Mouse (Mus musculus) splenic B cell, adult 2 months (primary cell): ENCODE data around the gene Obox2.
"Not testable (repeated sequence)": the region's sequence is repeated elsewhere in the genome, so short reads cannot be mapped to it uniquely, and the experiment has no call there.

Experiments used
- DNase-seq: peaks from one replicate; pipeline ENCODE4 v3.0.0-alpha.2; 2011; ENCODE audit warnings: low read depth, low spot score
- H3K27me3 ChIP-seq: 2 replicates; pipeline ENCODE4 v1.6.1; 2012; ENCODE audit warnings: mild to moderate bottlenecking, low read length, moderate library complexity, mixed read lengths; ENCODE audit not compliant: control insufficient read depth, poor library complexity, insufficient read depth, severe bottlenecking
- H3K36me3 ChIP-seq: 2 replicates; pipeline ENCODE4 v1.6.1; 2012; ENCODE audit warnings: mild to moderate bottlenecking, low read length, moderate library complexity, mixed read lengths; ENCODE audit not compliant: control insufficient read depth, poor library complexity, insufficient read depth, severe bottlenecking

The Obox2 gene

DNA sequence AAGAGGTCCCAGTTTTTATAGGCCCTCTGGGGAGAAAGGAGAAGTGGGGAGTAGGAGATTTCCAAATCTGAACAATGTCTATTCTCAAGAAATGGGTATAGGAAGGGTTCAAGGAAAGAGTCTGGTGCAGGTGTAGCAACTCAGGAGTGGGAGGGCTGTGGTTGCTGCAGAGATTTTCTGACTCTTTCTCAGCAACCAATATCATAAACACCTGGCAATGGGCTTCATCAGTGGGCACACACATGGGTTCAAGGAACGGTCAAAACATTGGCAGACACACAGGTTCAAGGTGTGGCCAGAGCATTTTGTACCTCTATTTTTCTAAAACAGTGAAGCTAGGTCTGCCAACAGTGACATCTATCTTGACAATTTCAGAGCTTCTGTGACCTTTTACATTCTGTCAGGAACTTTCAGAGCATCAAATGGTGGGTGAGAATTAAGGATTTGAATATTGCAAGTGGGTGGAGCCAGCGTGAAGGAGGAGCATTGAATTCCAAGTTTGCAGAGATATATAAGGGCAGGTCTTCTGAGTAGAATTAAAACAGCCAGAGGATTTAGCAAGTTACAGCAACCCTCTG lies at the start of gene Obox2, which contains the start of gene Obox1:
Obox2 (plus strand) TSS at position 301 of the 578 bp plus-strand sequence.
Obox1 (plus strand) TSS at position 528 of the 578 bp plus-strand sequence.
- not testable (repeated sequence) for H3K27me3 ChIP-seq, DNase-seq, H3K36me3 ChIP-seq

GRCm38 (mm10) chr7:15399147-15399874 lies 10.8 kb downstream of the Obox2 start:
- not testable (repeated sequence) for H3K27me3 ChIP-seq, H3K36me3 ChIP-seq, DNase-seq

- H3K36me3 ChIP-seq, DNase-seq, H3K27me3 ChIP-seq: not testable (repeated sequence)
Measured at GRCm38 (mm10) chr7:15406816-15407215, 18.3 kb downstream of the Obox2 start.

GRCm38 (mm10) chr7:15418046-15418445 lies 29.5 kb downstream of the Obox2 start:
- H3K36me3 ChIP-seq, H3K27me3 ChIP-seq, DNase-seq: not testable (repeated sequence)

GRCm38 (mm10) chr7:15425537-15425936 lies 37.0 kb downstream of the Obox2 start:
- H3K36me3 ChIP-seq, H3K27me3 ChIP-seq, DNase-seq: not testable (repeated sequence)
